In the genomic region with DNA sequence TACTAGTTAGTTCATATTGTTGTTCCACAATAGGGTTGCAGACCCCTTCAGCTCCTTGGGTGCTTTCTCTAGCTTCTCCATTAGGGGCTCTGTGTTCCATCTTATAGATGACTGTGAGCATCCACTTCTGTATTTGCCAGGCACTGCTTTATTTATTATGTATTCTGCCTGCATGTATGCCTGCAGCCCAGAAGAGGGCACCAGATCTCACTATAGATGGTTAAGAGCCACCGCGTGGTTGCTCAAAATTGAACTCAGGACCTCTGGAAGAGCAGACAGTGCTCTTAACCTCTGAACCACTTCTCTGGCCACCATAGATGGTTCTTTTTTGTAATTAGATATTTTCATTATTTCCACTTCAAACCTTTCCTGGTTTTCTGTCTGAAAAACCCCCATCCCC, we compare ENCODE assay signal across 9 mouse cellular contexts. TPM values are rescaled to one million over a fixed set of nuclear protein-coding genes. Genes with fewer than 3 reads are reported as not detected.
DNase-seq lines count a peak whose midpoint lies in the region; ATAC-seq and TF ChIP-seq lines count a peak whose summit lies in the region.
"Not testable (repeated sequence)": the region's sequence is repeated elsewhere in the genome, so short reads cannot be mapped to it uniquely, and the experiment has no call there.
"Had no signal": no experiment of that assay in that cellular context is flagged by ENCODE, and none has a peak within 500 bp of the region (broad histone marks: within the 10 kb centered on the region; RNA-seq: fewer than 3 reads in every experiment).

No protein-coding gene starts in this region.

- H3K4me3 ChIP-seq in CH12.LX (replicated peaks in 1 of 3; ENCODE audit: low read depth in 2 of 3, low read length in 2 of 3, poor library complexity in 1 of 3); heart, postnatal 0 days (ENCODE audit: low read depth, low read length); layer of hippocampus, adult 2 months: not testable (repeated sequence)

- 44% methylated on average over 2 of the region's 2 CpGs for WGBS in heart, postnatal 0 days

- not testable (repeated sequence) for TF ChIP-seq EP300 in CH12.LX (IDR thresholded peaks at IDR 0.05; ENCODE audit: low read length); heart, postnatal 0 days (IDR thresholded peaks at IDR 0.05; ENCODE audit: low read depth)

- TF ChIP-seq CTCF in CH12.LX (conservative IDR thresholded peaks at IDR 0.05 in 1 of 2, IDR thresholded peaks at IDR 0.05 in 1 of 2; ENCODE audit: low read depth in 2 of 2, low read length in 2 of 2) (peak in 1 of 2 experiments; percentile 59; a peak in 2 of 4 replicates), Patski (IDR thresholded peaks at IDR 0.05) (peak; percentile 49)
- TF ChIP-seq CTCF in heart, postnatal 0 days (IDR thresholded peaks at IDR 0.05; ENCODE audit: low read depth) = peak; percentile 23; the same call in 1 of the 2 replicates
- peak; percentile 50 for TF ChIP-seq CTCF in layer of hippocampus, adult 2 months (conservative IDR thresholded peaks at IDR 0.05)

- POLR2A ChIA-PET in Patski (lab: Charles Lee) = not testable (repeated sequence)

- in situ Hi-C loops in CH12.LX (cut with MboI; ENCODE audit: low pct_ligation_motif_present, low pct_unique_long_range_greater_than_20kb, low sequenced_read_pairs); Patski (cut with MboI; ENCODE audit: low pct_unique_long_range_greater_than_20kb): not testable (repeated sequence)

- DNase-seq in CH12.LX (ENCODE audit: extremely low read depth) = peak; percentile 37
- DNase-seq in Patski (ENCODE audit: low read depth, low spot score); heart, postnatal 0 days (ENCODE audit: low spot score); layer of hippocampus, adult 2 months (ENCODE audit: low spot score in 2 of 2): not testable (repeated sequence)
- peak; percentile 31 for DNase-seq in embryo, embryonic 11 days
- DNase-seq in thymus, postnatal 0 days (ENCODE audit: low spot score) = peak; percentile 31

- TF ChIP-seq RAD21 in CH12.LX (IDR thresholded peaks at IDR 0.05; ENCODE audit: low read depth, low read length) = peak; percentile 41

- H3K79me2 ChIP-seq in CH12.LX (replicated peaks; ENCODE audit: control insufficient read depth, extremely low read depth, insufficient read depth, poor library complexity, severe bottlenecking) = not testable (repeated sequence)

- not testable (repeated sequence) for H3K4me1 ChIP-seq in CH12.LX (ENCODE audit: control insufficient read depth in 1 of 2, insufficient read depth in 2 of 2); heart, postnatal 0 days (ENCODE audit: control insufficient read depth, insufficient read depth)

- H3K36me3 ChIP-seq in CH12.LX (replicated peaks in 1 of 2; ENCODE audit: control insufficient read depth in 1 of 2, insufficient read depth in 1 of 2, low read length in 1 of 2); heart, postnatal 0 days (replicated peaks; ENCODE audit: control insufficient read depth, insufficient read depth, low read length): not testable (repeated sequence)

- not testable (repeated sequence) for H3K9ac ChIP-seq in CH12.LX (ENCODE audit: insufficient read depth, low read depth); heart, postnatal 0 days (replicated peaks; ENCODE audit: low read depth, low read length)

- CTCF ChIA-PET in Patski (lab: Charles Lee) = not testable (repeated sequence)

- TF ChIP-seq POLR2A in CH12.LX (IDR thresholded peaks at IDR 0.05; ENCODE audit: low read depth, low read length) = not testable (repeated sequence)

- not testable (repeated sequence) for H3K9me3 ChIP-seq in CH12.LX (replicated peaks; ENCODE audit: low read length); heart, postnatal 0 days (replicated peaks; ENCODE audit: control insufficient read depth, low read length)

- dilution Hi-C loops in CH12.LX (cut with MboI; ENCODE audit: extremely low pct_ligation_motif_present, extremely low pct_unique_long_range_greater_than_20kb, low sequenced_read_pairs) = not testable (repeated sequence)

- not testable (repeated sequence) for H3K4me2 ChIP-seq in CH12.LX (ENCODE audit: insufficient read depth, low read depth, poor library complexity, severe bottlenecking); heart, postnatal 0 days (ENCODE audit: low read depth, low read length)

- H3K27me3 ChIP-seq in CH12.LX (replicated peaks) = not testable (repeated sequence)
- peaks cover 59% of the 10 kb centered on the region for H3K27me3 ChIP-seq in Patski
- peaks cover 13% of the 10 kb centered on the region for H3K27me3 ChIP-seq in heart, postnatal 0 days (ENCODE audit: control insufficient read depth, insufficient read depth, low read length)

- H3K27ac ChIP-seq in CH12.LX (ENCODE audit: insufficient read depth, low read depth); heart, postnatal 0 days (ENCODE audit: low read depth); layer of hippocampus, adult 2 months: not testable (repeated sequence)

- not testable (repeated sequence) for ATAC-seq in Patski; heart, postnatal 0 days (ENCODE audit: insufficient read depth, low read depth)
- 0 out of 2 replicates have a peak, but pooled peaks have one; percentile 46 for ATAC-seq in megakaryocyte progenitor cell, adult 5-6 weeks (replicated peaks; ENCODE audit: poor library complexity)

TF ChIP-seq in CH12.LX, 34 proteins besides CTCF, POLR2A, EP300 and RAD21:
- peak; percentile 48 for TF ChIP-seq SMC3 (IDR thresholded peaks at IDR 0.05; ENCODE audit: low read depth, low read length)
- TF ChIP-seq MYC (IDR thresholded peaks at IDR 0.05; ENCODE audit: low read depth, low read length) = 0 out of 2 replicates have a peak, but pooled peaks have one; percentile 31

RNA-seq across cellular contexts. Expression of a gene that starts 5.3 kb away (rescaled TPM):
- total RNA-seq in CH12.LX (2012; rRNA removed) = 3.3 TPM in 2 replicates
- total RNA-seq in CH12.LX (2014; rRNA removed) = 3.7 and 4.3 TPM in 2 replicates
- polyA plus RNA-seq in CH12.LX (2012; ENCODE audit: insufficient read length, low read depth) = 3.6 and 4.1 TPM in 2 replicates
- not detected for polyA plus RNA-seq in Patski (2021)
- total RNA-seq in heart, postnatal 0 days (2014; rRNA removed; ENCODE audit: low replicate concordance) = not detected in 2 replicates
- 0.07 and 0.11 TPM in 2 replicates for polyA plus RNA-seq in heart, postnatal 0 days (2015; fragmentation: Nextera tagmentation; extraction: Ambion mirVana)
- total RNA-seq in layer of hippocampus, adult 2 months (2021) = not detected
- not detected in 2 replicates for total RNA-seq in megakaryocyte progenitor cell, adult 5-6 weeks (2015)
- not detected in 2 replicates for total RNA-seq in megakaryocyte progenitor cell, adult 5-6 weeks (2017)
- polyA plus RNA-seq in thymus, postnatal 0 days (2015; fragmentation: Nextera tagmentation; extraction: Ambion mirVana) = not detected in 2 replicates
- total RNA-seq: layer of hippocampus, postnatal 10 days had no signal
- polyA plus RNA-seq: myocyte had no signal
